Mouse (Mus musculus) hindbrain, embryonic 11.5 days (tissue): ENCODE data around the gene Eml6. TPM values are rescaled to one million over a fixed set of nuclear protein-coding genes. Genes with fewer than 3 reads are reported as not detected.

Experiments
- ATAC-seq: fragments of 200-750 bp; cut with Nextera tagmentation; 2 replicates; pipeline ENCODE4 v1.8.0; 2017; ENCODE audit warnings: mild to moderate bottlenecking, moderate TSS enrichment, moderate library complexity; ENCODE audit not compliant: low FRiP score
- DNase-seq: peaks from one replicate; pipeline ENCODE4 v3.0.0-alpha.2; 2015; ENCODE audit warnings: low spot score
- H3K27ac ChIP-seq: fragments of 300-500 bp; sonication (generic); 2 replicates; pipeline ENCODE4 v1.5.1; 2014; ENCODE audit warnings: mild to moderate bottlenecking, low read depth, low read length
- H3K27me3 ChIP-seq: fragments of 300-500 bp; sonication (generic); 2 replicates; pipeline ENCODE4 v1.6.1; 2014; ENCODE audit warnings: mild to moderate bottlenecking, low read length, moderate library complexity, mixed read lengths; ENCODE audit not compliant: control insufficient read depth, insufficient read depth
- H3K36me3 ChIP-seq: fragments of 300-500 bp; sonication (generic); 2 replicates; pipeline ENCODE4 v1.6.1; 2014; ENCODE audit warnings: mild to moderate bottlenecking, low read length, moderate library complexity, mixed read lengths; ENCODE audit not compliant: control insufficient read depth, insufficient read depth
- H3K4me1 ChIP-seq: fragments of 300-500 bp; sonication (generic); replicated peaks from 2 replicates; pipeline ENCODE4 v1.6.1; 2014; ENCODE audit warnings: low read length, mixed read lengths; ENCODE audit not compliant: control insufficient read depth, insufficient read depth
- H3K4me2 ChIP-seq: fragments of 300-500 bp; sonication (generic); replicated peaks from 2 replicates; pipeline ENCODE4 v1.6.1; 2014; ENCODE audit warnings: mild to moderate bottlenecking, low read depth, low read length
- H3K4me3 ChIP-seq: fragments of 300-500 bp; sonication (generic); 2 replicates; pipeline ENCODE4 v1.5.1; 2014; ENCODE audit warnings: low read depth, low read length
- H3K9ac ChIP-seq: fragments of 300-500 bp; sonication (generic); 2 replicates; pipeline ENCODE4 v1.6.1; 2014; ENCODE audit warnings: low read depth, low read length
- H3K9me3 ChIP-seq: fragments of 300-500 bp; sonication (generic); 2 replicates; pipeline ENCODE4 v1.6.1; 2016; ENCODE audit warnings: low read length; ENCODE audit not compliant: control insufficient read depth
- WGBS: fragments of 180-500 bp; shearing (Covaris S2); extraction: QIAGEN DNeasy Blood & Tissue Kit; methylation state at CpG from one replicate; pipeline ENCODE4 v1.1.7; 2014; 5-methylcytosine and 5-hydroxymethylcytosine counted together
- polyA plus RNA-seq: library from polyadenylated mRNA; unstranded; fragments of >200 nt; fragmentation: Nextera tagmentation; extraction: Ambion mirVana; gene quantifications from 2 replicates; pipeline ENCODE4 v1.2.1, GENCODE M21; 2014

Eml6 gene
- polyA plus RNA-seq, 1 experiment from 2014 or later, result 1.0 TPM

DNA sequence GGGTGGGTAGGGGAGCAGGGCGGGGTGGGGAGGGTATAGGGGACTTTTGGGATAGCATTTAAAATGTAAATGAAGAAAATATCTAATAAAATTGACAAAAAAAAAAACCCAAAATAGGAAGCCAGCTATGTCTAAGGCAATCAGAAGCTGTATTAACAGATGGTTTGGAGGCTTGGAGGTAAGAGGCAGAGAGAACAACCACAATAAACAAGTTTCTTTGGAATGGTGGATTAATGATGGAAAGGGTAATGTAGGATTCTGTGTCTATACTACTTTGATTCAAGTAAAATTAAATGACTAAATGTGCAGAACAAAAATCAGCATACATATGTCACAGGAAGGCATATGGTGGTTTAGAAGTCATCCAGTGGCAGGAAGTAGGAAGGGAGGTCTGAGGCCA, 102.0 kb downstream of the Eml6 start:
- H3K4me1 ChIP-seq, result no peaks in the 10 kb centered on the region
- no peak overlapping the region for H3K27ac ChIP-seq
- DNase-seq, result no peak
- H3K4me3 ChIP-seq, result no peak overlapping the region
- no peaks in the 10 kb centered on the region for H3K36me3 ChIP-seq
- 90% methylated on average over 1 of the region's 1 CpGs for WGBS
- H3K4me2 ChIP-seq, result no peak overlapping the region
- ATAC-seq, result no peak
- no peaks in the 10 kb centered on the region for H3K9me3 ChIP-seq
- H3K9ac ChIP-seq, result no peak overlapping the region
- no peaks in the 10 kb centered on the region for H3K27me3 ChIP-seq

DNA sequence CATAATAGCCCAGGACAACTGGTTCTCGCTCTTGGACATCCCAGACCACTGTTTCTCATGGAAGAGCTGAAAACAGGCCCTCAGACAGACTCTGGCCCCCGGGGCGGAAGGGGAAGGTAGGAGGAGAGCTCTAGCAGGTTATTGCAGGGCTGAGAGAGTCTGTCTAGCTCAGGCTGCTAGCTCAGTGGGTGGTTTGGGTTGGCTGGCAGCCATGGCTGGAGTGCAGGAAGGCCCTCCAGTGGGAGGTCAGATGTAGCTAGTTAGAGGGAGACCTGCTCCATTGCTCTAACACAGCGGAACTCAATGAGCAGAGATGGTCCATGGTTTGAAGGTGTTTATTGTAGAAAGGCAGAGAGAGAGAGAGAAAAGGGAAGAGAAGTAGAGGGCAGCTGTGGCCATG, 112.7 kb downstream of the Eml6 start:
- no peaks in the 10 kb centered on the region for H3K4me1 ChIP-seq
- WGBS, result 95% methylated on average over 4 of the region's 4 CpGs
- H3K27ac ChIP-seq, result no peak overlapping the region
- H3K9ac ChIP-seq, result no peak overlapping the region
- no peaks in the 10 kb centered on the region for H3K36me3 ChIP-seq
- no peak for DNase-seq
- no peak for ATAC-seq
- no peak overlapping the region for H3K4me2 ChIP-seq
- no peak overlapping the region for H3K4me3 ChIP-seq
- H3K27me3 ChIP-seq, result no peaks in the 10 kb centered on the region
- H3K9me3 ChIP-seq, result no peaks in the 10 kb centered on the region

DNA sequence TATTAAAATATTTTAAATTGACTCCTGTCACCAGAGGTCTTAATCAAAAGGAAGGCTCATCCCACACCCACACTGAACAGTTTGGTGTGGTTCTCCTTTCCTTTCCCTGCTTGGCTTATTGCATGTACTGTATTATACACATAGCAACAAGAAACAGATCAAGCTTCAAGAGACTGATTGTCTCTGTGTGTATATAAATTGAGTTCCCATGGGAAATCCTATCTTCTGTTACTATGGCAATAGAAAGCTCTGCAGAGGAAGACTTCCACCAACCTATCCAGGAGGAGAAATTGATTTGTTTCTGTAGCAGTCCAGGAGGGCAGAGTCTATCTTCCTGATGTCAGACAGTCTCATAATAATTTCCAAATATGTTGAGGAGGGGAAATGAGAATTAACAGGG, 116.5 kb downstream of the Eml6 start:
- H3K4me3 ChIP-seq, result no peak overlapping the region
- DNase-seq, result no peak
- peak; percentile 53; the same call in 1 of the 2 replicates for ATAC-seq
- H3K4me2 ChIP-seq, result no peak overlapping the region
- H3K9me3 ChIP-seq, result no peaks in the 10 kb centered on the region
- H3K4me1 ChIP-seq, result no peaks in the 10 kb centered on the region
- H3K27ac ChIP-seq, result no peak overlapping the region
- no peaks in the 10 kb centered on the region for H3K27me3 ChIP-seq
- H3K36me3 ChIP-seq, result no peaks in the 10 kb centered on the region
- H3K9ac ChIP-seq, result no peak overlapping the region

DNA sequence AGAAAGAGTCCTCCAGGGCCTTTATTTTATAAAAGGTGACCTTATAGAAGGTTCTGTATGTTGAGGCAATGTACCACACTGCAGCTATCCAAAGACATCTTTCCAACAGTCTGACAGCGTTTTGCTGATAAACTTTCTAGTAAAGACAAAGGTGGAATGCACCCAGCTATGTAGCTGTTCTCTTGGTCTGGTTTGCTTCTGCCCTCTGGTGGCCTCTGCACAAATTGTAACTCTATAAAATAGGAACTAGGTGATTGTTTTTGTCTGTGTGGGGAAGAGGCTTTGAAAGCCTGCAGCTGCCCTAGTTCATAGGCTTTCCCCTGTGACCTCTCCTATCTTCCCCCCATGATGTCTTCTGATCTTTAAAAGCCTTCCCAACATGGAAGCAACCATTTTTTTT, 140.7 kb downstream of the Eml6 start:
- H3K4me2 ChIP-seq, result no peak overlapping the region
- no peak overlapping the region for H3K27ac ChIP-seq
- no peaks in the 10 kb centered on the region for H3K9me3 ChIP-seq
- ATAC-seq (peak; percentile 72; the same call in 1 of the 2 replicates), DNase-seq (peak; percentile 70)
- H3K4me1 ChIP-seq, result no peaks in the 10 kb centered on the region
- 16% methylated on average over 1 of the region's 1 CpGs for WGBS
- H3K36me3 ChIP-seq, result no peaks in the 10 kb centered on the region
- no peaks in the 10 kb centered on the region for H3K27me3 ChIP-seq
- no peak overlapping the region for H3K4me3 ChIP-seq
- H3K9ac ChIP-seq, result no peak overlapping the region

DNA sequence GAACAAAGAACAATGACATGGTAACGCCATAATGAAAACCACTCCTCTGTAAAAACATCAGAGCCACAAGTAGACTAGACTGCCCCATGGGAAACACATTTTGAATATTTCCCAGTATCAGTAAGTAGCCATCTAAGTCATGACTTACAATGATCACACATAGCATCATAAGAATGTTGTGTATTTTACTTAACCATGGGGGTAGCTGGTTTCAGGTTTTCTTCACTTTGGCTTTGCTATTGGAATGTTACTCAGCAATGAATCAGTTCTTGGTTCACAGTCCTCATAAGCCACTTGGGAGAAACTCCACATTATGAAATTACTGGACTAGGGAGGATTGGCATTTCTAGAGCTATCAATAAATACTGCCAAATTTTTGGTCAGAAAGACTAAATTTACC, 141.5 kb downstream of the Eml6 start:
- Histone ChIP-seq H3K27me3 (no peaks in the 10 kb centered on the region), H3K9me3 (no peaks in the 10 kb centered on the region), H3K27ac (no peak overlapping the region), H3K36me3 (no peaks in the 10 kb centered on the region), H3K4me3 (no peak overlapping the region), H3K9ac (no peak overlapping the region), H3K4me2 (no peak overlapping the region), H3K4me1 (no peaks in the 10 kb centered on the region)
- DNase-seq (no peak), ATAC-seq (no peak)
- WGBS, result 71% methylated on average over 1 of the region's 1 CpGs

DNA sequence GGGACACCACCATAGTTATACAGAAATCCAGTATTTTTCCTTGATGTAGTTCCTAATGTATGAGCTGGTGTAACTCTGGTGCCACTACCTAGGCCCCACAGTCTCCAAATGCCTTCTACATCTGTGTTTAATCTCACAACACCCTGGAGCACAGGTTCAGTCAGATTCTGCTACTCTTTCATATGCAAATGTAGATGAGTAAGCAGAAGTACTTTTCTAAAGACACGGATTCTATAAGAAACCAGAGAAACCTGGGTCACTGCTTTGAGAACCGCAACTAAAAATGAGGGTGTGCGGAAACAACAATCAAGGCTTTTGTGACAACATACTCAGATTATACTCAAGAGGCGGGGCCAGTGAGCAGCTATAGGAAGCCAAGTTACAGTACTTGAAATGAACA, 142.8 kb downstream of the Eml6 start:
- 66% methylated on average over 4 of the region's 4 CpGs for WGBS
- Histone ChIP-seq H3K27ac (no peak overlapping the region), H3K9ac (no peak overlapping the region), H3K4me1 (no peaks in the 10 kb centered on the region), H3K4me3 (no peak overlapping the region), H3K36me3 (no peaks in the 10 kb centered on the region), H3K9me3 (no peaks in the 10 kb centered on the region), H3K27me3 (no peaks in the 10 kb centered on the region), H3K4me2 (no peak overlapping the region)
- ATAC-seq, result no peak
- DNase-seq, result no peak

DNA sequence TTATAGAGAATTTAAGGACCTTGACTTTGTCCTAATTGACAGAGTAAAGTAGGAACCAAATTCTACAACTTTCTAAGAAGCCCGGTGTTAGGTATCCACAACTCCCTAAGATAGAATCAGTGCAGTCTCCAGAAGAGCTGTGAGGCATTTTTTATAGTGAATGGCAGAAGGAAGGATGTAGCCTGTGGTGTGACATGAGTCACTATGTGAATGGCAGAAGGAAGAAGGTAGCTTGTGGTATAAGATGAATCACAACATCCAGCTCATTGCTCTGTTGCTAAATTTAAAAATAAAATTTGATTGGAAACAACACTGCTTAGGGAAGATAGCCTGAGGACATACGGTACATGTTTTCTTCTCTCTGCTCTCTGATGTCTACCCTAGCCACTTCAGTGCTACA, 146.2 kb downstream of the Eml6 start:
- no peaks in the 10 kb centered on the region for H3K27me3 ChIP-seq
- DNase-seq (no peak), ATAC-seq (no peak)
- no peaks in the 10 kb centered on the region for H3K9me3 ChIP-seq
- no peak overlapping the region for H3K4me2 ChIP-seq
- WGBS, result 98% methylated on average over 2 of the region's 2 CpGs
- no peak overlapping the region for H3K4me3 ChIP-seq
- no peak overlapping the region for H3K9ac ChIP-seq
- H3K36me3 ChIP-seq, result no peaks in the 10 kb centered on the region
- H3K27ac ChIP-seq, result no peak overlapping the region
- no peaks in the 10 kb centered on the region for H3K4me1 ChIP-seq

DNA sequence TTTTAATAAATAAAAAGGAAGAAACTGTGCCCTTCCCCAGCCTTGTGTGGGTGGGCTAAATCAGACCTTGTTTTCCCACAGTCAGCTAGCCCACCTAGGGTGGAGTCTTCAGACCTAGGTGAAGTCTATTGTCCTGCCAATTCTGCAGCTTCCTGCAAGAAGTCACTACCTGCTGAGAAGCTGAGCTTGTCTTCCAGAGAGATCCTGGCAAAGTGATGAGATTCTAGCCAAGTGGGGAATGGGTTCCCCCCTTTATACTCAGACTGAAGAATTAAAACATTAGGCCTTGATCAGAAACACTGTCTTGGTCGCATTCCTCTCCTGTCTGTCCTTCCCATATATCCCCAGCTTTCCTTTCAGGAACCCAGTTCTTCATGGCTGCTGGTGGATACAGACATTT, 147.9 kb downstream of the Eml6 start:
- 96% methylated on average over 1 of the region's 1 CpGs for WGBS
- H3K36me3 ChIP-seq, result no peaks in the 10 kb centered on the region
- no peak overlapping the region for H3K4me3 ChIP-seq
- no peaks in the 10 kb centered on the region for H3K4me1 ChIP-seq
- DNase-seq (no peak), ATAC-seq (no peak)
- H3K9me3 ChIP-seq, result no peaks in the 10 kb centered on the region
- no peak overlapping the region for H3K4me2 ChIP-seq
- H3K9ac ChIP-seq, result no peak overlapping the region
- no peaks in the 10 kb centered on the region for H3K27me3 ChIP-seq
- H3K27ac ChIP-seq, result no peak overlapping the region

DNA sequence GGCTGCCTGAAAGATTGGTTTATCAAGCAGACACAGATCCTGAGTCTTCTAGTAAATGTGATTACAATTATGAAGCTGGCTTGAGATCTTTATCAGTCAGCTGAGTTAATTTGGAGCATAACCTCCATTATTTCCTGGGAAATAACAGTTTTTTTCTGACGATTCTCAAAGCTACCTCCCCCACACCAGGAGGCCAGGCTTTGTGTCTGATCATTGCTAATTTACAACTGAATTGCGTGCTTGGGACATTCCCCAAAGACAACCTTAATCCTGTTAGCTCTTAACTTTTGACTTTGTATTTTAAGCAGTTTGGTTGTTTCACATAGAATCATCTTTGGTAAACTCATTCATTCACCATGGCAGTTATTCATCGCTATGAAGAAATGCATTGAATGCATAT, 148.6 kb downstream of the Eml6 start:
- Histone ChIP-seq H3K27ac (no peak overlapping the region), H3K4me2 (no peak overlapping the region), H3K9me3 (no peaks in the 10 kb centered on the region), H3K4me3 (no peak overlapping the region), H3K36me3 (no peaks in the 10 kb centered on the region), H3K9ac (no peak overlapping the region), H3K4me1 (no peaks in the 10 kb centered on the region), H3K27me3 (no peaks in the 10 kb centered on the region)
- WGBS, result 58% methylated on average over 3 of the region's 3 CpGs
- ATAC-seq, result no peak
- no peak for DNase-seq
